Mouse (Mus musculus) megakaryocyte-erythroid progenitor cell, adult 5-6 weeks (primary cell): Measurements from ENCODE around the gene Ssr1. TPM values are rescaled to one million over a fixed set of nuclear protein-coding genes. Genes with fewer than 3 reads are reported as not detected.
A peak's percentile ranks its signal among the peaks of the same experiment; 100 is the strongest.

Source experiments
- ATAC-seq: replicated peaks from 2 replicates; pipeline ENCODE4 v1.8.0; 2016; ENCODE audit warnings: mild to moderate bottlenecking, inconsistent platforms; ENCODE audit not compliant: severe bottlenecking, poor library complexity, low FRiP score, low TSS enrichment
- total RNA-seq, 2 experiments: library from RNA; stranded (forward) in 1 of 2; stranded (reverse) in 1 of 2; fragments of 200-1000, 215-1000 nt in 1 of 2; fragments of >200 nt in 1 of 2; fragmentation: Nextera tagmentation in 1 of 2; gene quantifications; 2 replicates each; pipeline ENCODE4 v1.2.3; 2014 to 2017

Ssr1 gene
- total RNA-seq, 2 experiments from 2014 or later: 58.6 to 158 TPM

GRCm38 (mm10) chr13:37958498-37959238 lies 35.3 kb downstream of the Ssr1 start:
- peak; percentile 89 for ATAC-seq

GRCm38 (mm10) chr13:37954318-37954717 lies 39.7 kb downstream of the Ssr1 start:
- ATAC-seq: no peak

GRCm38 (mm10) chr13:37952981-37953380 lies 41.0 kb downstream of the Ssr1 start:
- ATAC-seq: no peak

- peak; percentile 71 for ATAC-seq
Observed at GRCm38 (mm10) chr13:37946734-37947133, 47.3 kb downstream of the Ssr1 start.

DNA sequence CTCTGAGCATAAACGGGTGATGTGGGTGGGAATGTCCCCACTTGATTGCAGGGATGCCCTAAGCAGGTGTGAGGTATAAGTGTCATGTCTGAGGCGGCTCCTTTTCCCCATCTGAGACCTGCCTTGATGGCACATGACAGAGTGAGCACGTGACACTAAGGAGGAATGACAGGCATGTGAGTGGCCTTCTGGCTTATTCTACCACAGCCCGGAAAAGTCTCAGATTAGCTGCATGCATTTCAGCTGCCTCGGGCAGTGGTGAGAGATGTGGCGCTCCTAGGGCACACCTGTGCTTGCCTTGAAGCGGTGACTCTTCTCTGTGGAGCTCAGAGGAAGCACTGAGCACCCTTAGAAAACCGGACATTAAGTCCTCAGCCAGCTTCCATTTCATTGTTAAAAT lies 48.6 kb downstream of the Ssr1 start:
- no peak for ATAC-seq

DNA sequence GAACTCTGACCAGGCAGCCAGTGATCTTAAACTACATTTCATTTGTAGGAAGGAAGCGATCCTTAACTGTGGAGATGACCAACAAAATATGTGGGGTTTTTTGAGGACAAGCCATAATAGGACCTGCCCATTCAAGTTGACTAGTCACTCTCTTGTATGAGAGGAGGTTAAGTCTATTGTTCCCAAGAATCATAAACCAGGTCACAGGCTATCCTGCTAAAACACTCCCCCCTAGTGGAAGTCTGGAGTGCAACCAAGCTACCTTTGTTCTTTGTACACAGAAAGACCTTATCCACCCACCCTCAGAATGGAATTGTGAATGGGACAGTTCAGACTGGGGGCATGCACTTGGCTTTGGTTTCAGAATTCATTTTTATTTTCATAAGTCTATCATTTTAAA lies 49.7 kb downstream of the Ssr1 start:
- peak; percentile 45; the same call in 1 of the 2 replicates for ATAC-seq

- no peak for ATAC-seq
Observed at GRCm38 (mm10) chr13:37943466-37943865, 50.6 kb downstream of the Ssr1 start.

- ATAC-seq: no peak
Observed at GRCm38 (mm10) chr13:37942887-37943331, 51.1 kb downstream of the Ssr1 start.

- ATAC-seq: no peak
Observed at GRCm38 (mm10) chr13:37941950-37942886, 51.8 kb downstream of the Ssr1 start.

- no peak for ATAC-seq
Observed at GRCm38 (mm10) chr13:37941138-37941645, 52.8 kb downstream of the Ssr1 start.

- ATAC-seq: no peak
Observed at GRCm38 (mm10) chr13:37940649-37941048, 53.4 kb downstream of the Ssr1 start.

DNA sequence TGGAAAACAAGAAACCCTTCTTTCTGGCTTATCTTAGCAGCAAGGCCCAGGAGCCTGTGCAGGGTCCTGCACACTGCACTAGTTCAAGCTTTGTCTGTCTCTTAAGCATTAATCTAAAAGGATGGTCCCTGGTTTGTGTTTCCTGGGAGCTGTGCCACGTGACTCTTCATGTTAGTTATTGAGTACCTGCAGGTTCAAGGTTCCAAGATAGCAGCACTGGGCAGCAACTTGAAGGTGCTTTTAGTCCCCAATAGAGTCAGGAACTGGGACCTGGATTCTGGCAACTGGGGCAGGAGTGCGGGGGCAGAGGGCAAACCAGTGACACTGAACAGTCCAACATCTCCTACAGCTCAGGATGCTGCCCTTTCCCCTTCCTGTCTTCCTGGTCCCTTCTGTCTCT lies 53.9 kb downstream of the Ssr1 start:
- no peak for ATAC-seq

- ATAC-seq: no peak
Observed at GRCm38 (mm10) chr13:37936351-37936750, 57.7 kb downstream of the Ssr1 start.

GRCm38 (mm10) chr13:37934920-37935319 lies 59.1 kb downstream of the Ssr1 start:
- ATAC-seq: no peak

DNA sequence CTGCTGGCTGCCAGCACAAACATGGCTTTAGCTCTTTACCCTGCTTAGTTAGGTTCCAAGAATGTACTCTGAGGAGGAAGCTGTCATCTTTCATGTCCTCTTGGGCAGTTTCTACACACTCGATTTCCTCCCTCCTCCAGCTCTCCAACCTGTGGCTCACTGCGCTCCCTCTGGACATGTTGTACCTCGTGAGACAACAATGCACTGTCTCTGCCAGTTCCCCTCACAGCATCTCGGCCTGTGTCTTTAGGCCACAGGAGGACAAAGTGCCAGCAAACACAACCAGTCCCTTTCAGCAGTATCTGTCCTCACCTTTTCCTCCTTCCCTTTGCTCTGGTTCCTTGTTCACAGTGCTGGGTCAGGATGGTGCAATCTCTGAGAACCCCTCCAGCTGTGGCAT lies 59.9 kb downstream of the Ssr1 start:
- no peak for ATAC-seq

GRCm38 (mm10) chr13:37931210-37931922 lies 62.7 kb downstream of the Ssr1 start:
- no peak for ATAC-seq

DNA sequence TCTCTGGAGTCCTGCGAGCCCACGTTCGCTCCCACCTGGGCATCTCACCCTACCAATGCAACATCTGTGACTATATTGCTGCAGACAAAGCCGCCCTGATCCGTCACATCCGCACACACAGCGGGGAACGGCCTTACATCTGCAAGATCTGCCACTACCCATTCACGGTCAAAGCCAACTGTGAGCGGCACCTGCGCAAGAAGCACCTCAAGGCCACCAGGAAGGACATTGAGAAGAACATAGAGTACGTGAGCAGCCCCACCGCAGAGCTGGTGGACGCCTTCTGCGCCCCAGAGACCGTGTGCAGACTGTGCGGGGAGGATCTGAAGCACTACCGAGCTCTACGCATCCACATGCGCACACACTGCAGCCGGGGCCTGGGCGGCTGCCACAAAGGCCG lies 63.4 kb downstream of the Ssr1 start:
- no peak for ATAC-seq

DNA sequence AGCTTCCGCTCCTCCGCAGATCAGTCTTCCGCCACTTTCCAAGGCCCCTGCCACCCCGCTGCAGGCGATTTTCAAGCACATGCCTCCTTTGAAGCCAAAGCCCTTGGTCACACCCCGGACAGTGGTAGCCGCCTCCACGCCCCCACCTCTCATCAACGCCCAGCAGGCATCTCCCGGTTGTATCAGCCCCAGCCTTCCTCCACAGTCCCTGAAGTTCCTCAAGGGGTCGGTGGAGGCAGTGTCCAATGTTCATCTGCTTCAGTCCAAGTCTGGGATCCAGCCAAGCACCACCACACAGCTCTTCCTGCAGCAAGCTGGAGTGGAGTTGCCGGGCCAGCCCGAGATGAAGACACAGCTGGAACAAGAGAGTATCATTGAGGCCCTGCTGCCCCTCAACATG lies 63.9 kb downstream of the Ssr1 start:
- no peak for ATAC-seq

GRCm38 (mm10) chr13:37929532-37929931 lies 64.5 kb downstream of the Ssr1 start:
- ATAC-seq: no peak

DNA sequence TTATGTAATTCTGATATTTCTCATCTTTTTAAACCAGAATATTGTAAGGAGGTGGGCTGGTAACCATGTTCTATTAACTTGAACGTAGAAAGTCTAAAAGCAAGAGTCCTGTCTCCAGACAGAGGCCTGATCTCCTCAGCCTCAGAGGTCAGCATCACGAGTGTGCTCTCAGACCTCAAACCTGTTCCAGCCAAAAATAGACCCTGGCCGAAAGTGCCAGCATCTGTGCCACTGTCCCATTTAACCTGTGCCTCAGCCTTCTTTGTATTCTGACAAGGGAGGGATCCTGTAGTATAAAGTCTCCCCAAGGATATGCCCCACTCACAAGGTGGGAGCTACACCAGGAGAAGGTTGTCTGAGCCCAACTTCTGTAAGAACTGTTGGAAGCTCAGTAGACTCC lies 67.6 kb downstream of the Ssr1 start:
- no peak for ATAC-seq
